Mouse (Mus musculus): ENCODE measurements at regions not wholly inside any gene's neighbourhood (a gene's known extent, or its start where the extent isn't known, plus 50 kb on each side); places are given as distances from the start of the nearest gene placed in this dataset.

DNA sequence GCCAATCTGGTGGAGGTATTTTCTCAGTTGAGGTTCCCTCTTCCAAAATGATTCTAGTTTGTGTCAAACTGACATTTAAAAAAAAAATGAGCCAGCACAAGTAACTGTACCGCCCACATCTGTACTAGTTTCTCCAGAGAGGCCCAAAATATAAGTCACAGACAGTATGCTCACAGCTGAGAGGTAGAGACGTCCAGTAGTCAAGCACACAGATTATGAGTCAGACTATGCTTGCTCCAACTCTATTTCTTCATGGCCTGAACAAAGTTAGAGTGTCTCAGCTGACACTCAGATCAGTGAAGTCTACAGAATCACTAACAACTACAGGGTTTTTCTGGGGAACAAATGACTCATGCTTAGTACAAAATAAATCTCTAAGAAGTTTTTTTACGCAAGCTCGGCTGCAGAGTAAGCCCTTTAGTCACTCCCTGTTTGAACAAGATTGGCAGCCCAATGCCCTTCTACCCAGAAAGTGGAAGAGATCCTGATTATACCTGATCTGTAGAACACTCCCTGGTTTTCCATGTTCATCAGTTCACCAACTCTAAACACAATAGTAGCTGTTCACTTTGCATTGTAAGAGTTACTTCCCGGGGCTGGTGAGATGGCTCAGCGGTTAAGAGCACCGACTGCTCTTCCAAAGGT, 70.7 kb downstream of the Cartpt start:
- TF ChIP-seq TAL1 (IDR thresholded peaks at IDR 0.05; ENCODE audit: low read length) (no peak), MAX (IDR thresholded peaks at IDR 0.05; ENCODE audit: low read length) (no peak), POLR2A (IDR thresholded peaks at IDR 0.05; ENCODE audit: control insufficient read depth in 1 of 2, insufficient read depth in 1 of 2, low read depth in 1 of 2, low read length in 2 of 2, poor library complexity in 1 of 2) (no peak), CTCF (IDR thresholded peaks at IDR 0.05 in 2 of 3, conservative IDR thresholded peaks at IDR 0.05 in 1 of 3; ENCODE audit: control insufficient read depth in 1 of 3, insufficient read depth in 1 of 3, low read depth in 2 of 3, low read length in 3 of 3, poor library complexity in 1 of 3, severe bottlenecking in 1 of 3) (no peak), NELFE (IDR thresholded peaks at IDR 0.05; ENCODE audit: low read depth, low read length) (no peak), POLR2AphosphoS5 (IDR thresholded peaks at IDR 0.05; ENCODE audit: borderline replicate concordance, low read depth, low read length) (no peak), GATA1 (IDR thresholded peaks at IDR 0.05; ENCODE audit: low read depth, low read length) (no peak), USF2 (IDR thresholded peaks at IDR 0.05; ENCODE audit: borderline replicate concordance in 1 of 2, insufficient read depth in 1 of 2, low read depth in 1 of 2, low read length in 2 of 2) (no peak), ZKSCAN1 (IDR thresholded peaks at IDR 0.05; ENCODE audit: low read depth, low read length) (no peak)
